Mouse (Mus musculus) forebrain, postnatal 0 days (tissue): ENCODE measurements at regions not wholly inside any gene's neighbourhood (a gene's known extent, or its start where the extent isn't known, plus 50 kb on each side); places are given as distances from the start of the nearest gene placed in this dataset.

ENCODE experiments used
- ATAC-seq: fragments of 200-750 bp; cut with Nextera tagmentation; 2 replicates; pipeline ENCODE4 v1.8.0; 2017; ENCODE audit warnings: mild to moderate bottlenecking, moderate library complexity
- DNase-seq: peaks from one replicate; pipeline ENCODE4 v3.0.0-alpha.2; 2015
- H3K27ac ChIP-seq: fragments of 300-500 bp; sonication (generic); 2 replicates; pipeline ENCODE4 v1.5.1; 2014; ENCODE audit warnings: low read depth, mild to moderate bottlenecking, antibody characterized with exemption, low read length, moderate library complexity, mixed read lengths
- H3K27me3 ChIP-seq: fragments of 300-500 bp; sonication (generic); 2 replicates; pipeline ENCODE4 v1.6.1; 2014; ENCODE audit warnings: mild to moderate bottlenecking, low read length, mixed read lengths; ENCODE audit not compliant: insufficient read depth
- H3K36me3 ChIP-seq: fragments of 300-500 bp; sonication (generic); 2 replicates; pipeline ENCODE4 v1.6.1; 2014; ENCODE audit warnings: mild to moderate bottlenecking, moderate library complexity; ENCODE audit not compliant: insufficient read depth
- H3K4me1 ChIP-seq: fragments of 300-500 bp; sonication (generic); 2 replicates; pipeline ENCODE4 v1.6.1; 2014; ENCODE audit warnings: antibody characterized with exemption; ENCODE audit not compliant: insufficient read depth
- H3K4me2 ChIP-seq: fragments of 300-500 bp; sonication (generic); 2 replicates; pipeline ENCODE4 v1.6.1; 2014; ENCODE audit warnings: low read depth, mild to moderate bottlenecking, moderate library complexity
- H3K4me3 ChIP-seq: fragments of 300-500 bp; sonication (generic); 2 replicates; pipeline ENCODE4 v1.5.1; 2014; ENCODE audit warnings: low read depth, low read length, mixed read lengths
- H3K9ac ChIP-seq: fragments of 300-500 bp; sonication (generic); 2 replicates; pipeline ENCODE4 v1.6.1; 2014; ENCODE audit warnings: mild to moderate bottlenecking
- H3K9me3 ChIP-seq: fragments of 300-500 bp; sonication (generic); 2 replicates; pipeline ENCODE4 v1.6.1; 2016; ENCODE audit warnings: low read length
- CTCF ChIP-seq: sonication (generic); IDR thresholded peaks from 2 replicates; pipeline ENCODE4 v1.5.1; 2016; ENCODE audit warnings: antibody characterized with exemption, control low read depth, low read depth
- WGBS: fragments of 180-500 bp; shearing (Covaris S2); extraction: QIAGEN DNeasy Blood & Tissue Kit; methylation state at CpG from one replicate; pipeline ENCODE4 v1.1.7; 2014; 5-methylcytosine and 5-hydroxymethylcytosine counted together

GRCm38 (mm10) chr13:112016280-112016679 is 207.5 kb upstream of the Map3k1 start:
- no peak for DNase-seq
- Histone ChIP-seq H3K4me3 (no peak overlapping the region), H3K27ac (no peak overlapping the region), H3K27me3 (no peaks in the 10 kb centered on the region), H3K9me3 (no peaks in the 10 kb centered on the region), H3K9ac (no peak overlapping the region), H3K4me1 (no peaks in the 10 kb centered on the region), H3K36me3 (no peaks in the 10 kb centered on the region), H3K4me2 (no peak overlapping the region)
- ATAC-seq = no peak
- TF ChIP-seq CTCF = no peak

- Histone ChIP-seq H3K36me3 (no peaks in the 10 kb centered on the region), H3K27me3 (no peaks in the 10 kb centered on the region), H3K4me1 (no peaks in the 10 kb centered on the region), H3K27ac (no peak overlapping the region), H3K9ac (no peak overlapping the region), H3K4me2 (no peak overlapping the region), H3K9me3 (no peaks in the 10 kb centered on the region), H3K4me3 (no peak overlapping the region)
- no peak for TF ChIP-seq CTCF
- no peak for ATAC-seq
- WGBS = 88% methylated on average over 7 of the region's 7 CpGs
- no peak for DNase-seq
Measured at GRCm38 (mm10) chr13:112018497-112019281, 209.9 kb upstream of the Map3k1 start.

GRCm38 (mm10) chr13:112019575-112019974 is 210.8 kb upstream of the Map3k1 start:
- H3K27ac ChIP-seq = no peak overlapping the region
- no peak for TF ChIP-seq CTCF
- H3K4me1 ChIP-seq = no peaks in the 10 kb centered on the region
- no peak overlapping the region for H3K4me3 ChIP-seq
- no peaks in the 10 kb centered on the region for H3K27me3 ChIP-seq
- DNase-seq = no peak
- H3K9me3 ChIP-seq = no peaks in the 10 kb centered on the region
- no peak overlapping the region for H3K4me2 ChIP-seq
- H3K9ac ChIP-seq = no peak overlapping the region
- WGBS = 89% methylated on average over 5 of the region's 5 CpGs
- no peaks in the 10 kb centered on the region for H3K36me3 ChIP-seq
- no peak for ATAC-seq

- ATAC-seq (no peak), DNase-seq (no peak)
- no peak overlapping the region for H3K9ac ChIP-seq
- H3K27me3 ChIP-seq = no peaks in the 10 kb centered on the region
- no peak overlapping the region for H3K4me2 ChIP-seq
- no peak overlapping the region for H3K27ac ChIP-seq
- no peak overlapping the region for H3K4me3 ChIP-seq
- no peaks in the 10 kb centered on the region for H3K4me1 ChIP-seq
- no peak for TF ChIP-seq CTCF
- H3K36me3 ChIP-seq = no peaks in the 10 kb centered on the region
- 42% methylated on average over 4 of the region's 4 CpGs for WGBS
- no peaks in the 10 kb centered on the region for H3K9me3 ChIP-seq
Measured at GRCm38 (mm10) chr13:112023171-112023570, 214.4 kb upstream of the Map3k1 start.

- H3K4me1 ChIP-seq = no peaks in the 10 kb centered on the region
- WGBS = 89% methylated on average over 15 of the region's 15 CpGs
- no peak overlapping the region for H3K9ac ChIP-seq
- H3K27me3 ChIP-seq = no peaks in the 10 kb centered on the region
- no peak overlapping the region for H3K4me3 ChIP-seq
- H3K9me3 ChIP-seq = no peaks in the 10 kb centered on the region
- no peak for TF ChIP-seq CTCF
- ATAC-seq (no peak), DNase-seq (no peak)
- no peaks in the 10 kb centered on the region for H3K36me3 ChIP-seq
- H3K27ac ChIP-seq = no peak overlapping the region
- H3K4me2 ChIP-seq = no peak overlapping the region
Measured at GRCm38 (mm10) chr13:112024667-112025585, 216.1 kb upstream of the Map3k1 start.

- no peaks in the 10 kb centered on the region for H3K36me3 ChIP-seq
- DNase-seq = no peak
- no peaks in the 10 kb centered on the region for H3K9me3 ChIP-seq
- no peak overlapping the region for H3K27ac ChIP-seq
- no peak overlapping the region for H3K4me2 ChIP-seq
- H3K27me3 ChIP-seq = no peaks in the 10 kb centered on the region
- ATAC-seq = no peak
- H3K4me1 ChIP-seq = no peaks in the 10 kb centered on the region
- WGBS = 84% methylated on average over 5 of the region's 5 CpGs
- no peak overlapping the region for H3K9ac ChIP-seq
- H3K4me3 ChIP-seq = no peak overlapping the region
- TF ChIP-seq CTCF = no peak
Measured at GRCm38 (mm10) chr13:112025586-112025950, 216.8 kb upstream of the Map3k1 start.

GRCm38 (mm10) chr13:112027736-112028135 is 218.9 kb upstream of the Map3k1 start:
- Histone ChIP-seq H3K9me3 (no peaks in the 10 kb centered on the region), H3K36me3 (no peaks in the 10 kb centered on the region), H3K4me3 (no peak overlapping the region), H3K9ac (no peak overlapping the region), H3K4me1 (no peaks in the 10 kb centered on the region), H3K27me3 (no peaks in the 10 kb centered on the region), H3K4me2 (no peak overlapping the region), H3K27ac (no peak overlapping the region)
- no peak for TF ChIP-seq CTCF
- 65% methylated on average over 5 of the region's 5 CpGs for WGBS
- ATAC-seq = no peak
- DNase-seq = no peak
